Mouse (Mus musculus): ENCODE measurements around the gene Psmd11.

- TF ChIP-seq CTCF (IDR thresholded peaks at IDR 0.05; ENCODE audit: low read depth) (no peak), EP300 (IDR thresholded peaks at IDR 0.05; ENCODE audit: low read depth) (no peak)
Measured at GRCm38 (mm10) chr11:80508361-80509175, 80.2 kb downstream of the Psmd11 start.

Measured in liver, embryonic 14.5 days (tissue).